Mouse (Mus musculus): ENCODE results near the gene Uba7. TPM values are rescaled to one million over a fixed set of nuclear protein-coding genes. Genes with fewer than 3 reads are reported as not detected.

The Uba7 gene
- polyA plus RNA-seq (2012; fragmentation: generic; extraction: Trizol) = 0.51 TPM
- long read RNA-seq, experiment 1, partial matches to known transcripts = 1 of 3 reads
- long read RNA-seq, experiment 1, other reads (novel, unspliced or antisense) = 2 of 3 reads
- long read RNA-seq, experiment 2 = 0 reads

DNA sequence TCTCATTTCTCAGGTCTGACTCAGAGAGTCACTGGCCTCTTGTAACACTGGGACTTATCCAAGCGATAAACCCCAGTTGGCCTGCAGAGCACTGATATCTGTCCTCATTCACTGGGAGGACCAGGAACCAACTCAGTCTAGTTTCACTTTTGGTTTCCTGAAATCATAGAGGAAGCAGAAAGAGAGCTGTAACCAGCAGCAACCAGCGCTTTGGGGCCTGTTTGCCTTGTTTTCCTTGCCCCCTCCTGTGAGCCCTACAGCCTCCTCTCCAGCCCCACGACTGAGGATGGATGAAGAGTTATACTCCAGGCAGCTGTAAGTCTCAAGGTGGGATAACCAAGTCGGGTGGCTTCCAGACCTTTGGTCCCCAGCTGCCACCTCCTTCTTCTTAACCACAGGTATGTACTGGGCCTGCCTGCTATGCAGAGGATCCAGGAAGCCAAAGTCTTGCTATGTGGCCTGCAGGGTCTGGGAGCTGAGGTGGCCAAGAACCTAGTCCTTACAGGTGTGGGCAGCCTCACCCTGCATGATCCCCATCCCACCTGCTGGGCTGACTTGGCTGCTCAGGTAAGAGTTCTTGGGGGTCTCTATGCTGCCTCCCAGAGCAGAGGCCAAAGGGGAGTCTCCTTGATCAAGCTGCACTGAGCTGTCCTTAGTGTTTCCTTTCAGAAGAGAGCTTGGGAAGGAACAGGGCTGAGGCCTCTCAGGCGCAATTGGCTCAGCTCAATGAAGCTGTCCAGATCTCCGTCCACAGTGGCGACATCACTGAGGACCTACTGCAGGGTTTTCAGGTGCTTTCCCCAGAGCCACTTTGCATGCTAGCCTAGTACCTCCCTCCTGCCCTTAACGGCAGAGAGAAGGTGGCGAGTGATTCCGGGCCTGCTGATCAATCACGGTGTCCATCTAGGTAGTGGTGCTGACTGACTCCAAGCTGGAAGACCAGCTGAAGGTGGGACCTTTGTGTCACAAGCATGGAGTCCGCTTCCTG, at the start of gene Uba7:
TSS of gene Uba7 (plus strand) at position 107 of the 988 bp plus-strand sequence.
- H3K27me3 ChIP-seq (ENCODE audit: control insufficient read depth, insufficient read depth, insufficient read length) = no peaks in the 10 kb centered on the region
- H3ac ChIP-seq (ENCODE audit: control insufficient read depth, insufficient read length, low read depth) = no peak within 1 kb of the TSS
- no peak within 1 kb of the TSS for H3K4me3 ChIP-seq (ENCODE audit: insufficient read depth, poor library complexity, severe bottlenecking)
- no peaks in the 10 kb centered on the region for H3K79me2 ChIP-seq (ENCODE audit: control insufficient read depth, insufficient read depth)
- TF ChIP-seq CTCF (IDR thresholded peaks at IDR 0.05; ENCODE audit: control insufficient read depth, insufficient read depth, insufficient read length) = no peak
- TF ChIP-seq FOSL1 (IDR thresholded peaks at IDR 0.05; ENCODE audit: insufficient read depth, low read length, poor library complexity, severe bottlenecking) = no peak
- TF ChIP-seq MAX (IDR thresholded peaks at IDR 0.05) = no peak
- TF ChIP-seq USF1 (IDR thresholded peaks at IDR 0.05; ENCODE audit: low read depth) = no peak
- no peak for TF ChIP-seq MYOD1 (IDR thresholded peaks at IDR 0.05; ENCODE audit: control insufficient read depth, insufficient read length, low read depth)
- TF ChIP-seq CEBPB (IDR thresholded peaks at IDR 0.05; ENCODE audit: low read depth) = no peak
- no peak for TF ChIP-seq MYOG (IDR thresholded peaks at IDR 0.05; ENCODE audit: control insufficient read depth, extremely low read depth, insufficient read length)
- H3K79me3 ChIP-seq (ENCODE audit: low read depth) = no peaks in the 10 kb centered on the region
- H3K36me3 ChIP-seq (ENCODE audit: control insufficient read depth, insufficient read depth) = peaks cover 6% of the 10 kb centered on the region

DNA sequence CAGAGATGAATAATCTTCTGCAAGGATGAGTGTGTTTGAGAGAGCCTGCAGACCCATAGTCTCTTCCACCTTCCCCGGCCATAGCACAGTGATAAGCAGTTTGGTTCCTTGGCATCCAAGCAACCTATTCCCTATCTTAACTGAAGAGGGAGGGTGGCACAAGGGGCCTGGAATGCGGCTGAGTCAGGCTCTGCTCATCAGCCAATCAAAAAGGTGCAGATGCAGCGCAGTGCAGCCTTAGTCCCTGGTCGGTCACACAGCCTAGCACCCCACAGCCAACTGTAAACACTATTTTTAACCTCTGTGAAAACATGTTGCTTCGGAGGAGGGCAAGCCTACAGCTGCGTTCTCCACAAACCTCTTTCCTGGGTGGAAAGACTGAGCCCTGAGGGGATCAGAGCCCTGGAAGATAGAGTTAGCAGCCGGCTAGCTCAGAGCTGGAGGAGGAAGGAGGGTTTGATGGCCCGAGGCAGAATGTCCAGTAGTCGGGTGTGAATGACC, 48.3 kb upstream of the Uba7 start:
- Histone ChIP-seq H3K27me3 (ENCODE audit: control insufficient read depth, insufficient read depth, insufficient read length) (peaks cover 3% of the 10 kb centered on the region), H3K4me3 (ENCODE audit: insufficient read depth, poor library complexity, severe bottlenecking) (no peak overlapping the region)
- no peak for TF ChIP-seq CEBPB (IDR thresholded peaks at IDR 0.05; ENCODE audit: low read depth)
- TF ChIP-seq FOSL1 (IDR thresholded peaks at IDR 0.05; ENCODE audit: insufficient read depth, low read length, poor library complexity, severe bottlenecking) = no peak
- no peak for TF ChIP-seq MYOG (IDR thresholded peaks at IDR 0.05; ENCODE audit: control insufficient read depth, extremely low read depth, insufficient read length)
- no peak for TF ChIP-seq USF1 (IDR thresholded peaks at IDR 0.05; ENCODE audit: low read depth)
- no peak for TF ChIP-seq CTCF (IDR thresholded peaks at IDR 0.05; ENCODE audit: control insufficient read depth, insufficient read depth, insufficient read length)
- no peak for TF ChIP-seq MAX (IDR thresholded peaks at IDR 0.05)
- no peak for TF ChIP-seq MYOD1 (IDR thresholded peaks at IDR 0.05; ENCODE audit: control insufficient read depth, insufficient read length, low read depth)

DNA sequence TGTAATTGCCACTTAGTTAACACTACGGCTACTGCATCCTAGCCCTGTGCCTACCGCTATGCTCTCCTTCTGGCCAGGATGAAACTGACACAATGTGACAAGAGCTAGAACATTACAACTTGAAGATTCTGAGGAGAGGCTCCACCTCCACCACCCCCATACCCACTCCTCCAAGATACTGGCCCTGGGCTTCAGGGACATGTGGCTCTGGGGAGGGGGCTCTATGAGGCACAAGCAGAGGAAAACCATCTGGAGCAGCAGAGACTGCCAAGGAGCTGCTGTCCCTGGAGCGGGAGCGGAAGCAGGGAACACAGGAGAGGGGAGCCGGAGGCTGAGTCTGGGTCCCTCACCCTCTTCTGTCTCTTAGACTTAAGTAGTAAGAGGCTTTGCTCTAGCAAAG, 47.6 kb upstream of the Uba7 start:
- Histone ChIP-seq H3K79me3 (ENCODE audit: low read depth) (no peaks in the 10 kb centered on the region), H3K36me3 (ENCODE audit: control insufficient read depth, insufficient read depth) (no peaks in the 10 kb centered on the region)

More for the DNA sequence above, 48.3 kb upstream of the Uba7 start:
- H3ac ChIP-seq (ENCODE audit: control insufficient read depth, insufficient read length, low read depth) = no peak overlapping the region
- H3K79me2 ChIP-seq (ENCODE audit: control insufficient read depth, insufficient read depth) = no peaks in the 10 kb centered on the region
- no peaks in the 10 kb centered on the region for H3K79me3 ChIP-seq (ENCODE audit: low read depth)
- no peaks in the 10 kb centered on the region for H3K36me3 ChIP-seq (ENCODE audit: control insufficient read depth, insufficient read depth)

DNA sequence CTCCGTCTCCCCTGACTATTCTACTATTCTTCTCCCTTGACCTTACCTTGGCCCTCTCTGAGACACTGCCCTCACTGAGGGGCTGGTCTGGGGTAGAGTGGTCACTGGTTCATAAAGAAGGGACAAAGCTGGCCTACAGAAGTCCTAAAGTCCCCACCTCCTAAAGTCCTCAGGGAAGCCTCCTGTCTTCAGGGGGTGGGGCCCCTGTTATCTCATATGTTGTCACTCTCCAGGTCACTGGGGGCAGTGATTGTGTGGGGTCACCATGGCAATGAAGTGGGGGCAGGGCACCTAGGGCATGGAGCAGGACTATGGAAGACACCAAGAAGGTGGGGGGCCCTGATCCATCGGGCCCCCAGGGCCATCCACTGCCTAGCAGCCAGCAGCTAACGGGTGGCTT, 47.1 kb upstream of the Uba7 start, which contains the start of gene Actl11:
TSS of gene Actl11 (plus strand) at position 301 of the 400 bp plus-strand sequence.
- no peaks in the 10 kb centered on the region for H3K36me3 ChIP-seq (ENCODE audit: control insufficient read depth, insufficient read depth)

More for the DNA sequence above, 47.6 kb upstream of the Uba7 start:
- Histone ChIP-seq H3K4me3 (ENCODE audit: insufficient read depth, poor library complexity, severe bottlenecking) (no peak overlapping the region), H3K27me3 (ENCODE audit: control insufficient read depth, insufficient read depth, insufficient read length) (peaks cover 3% of the 10 kb centered on the region), H3ac (ENCODE audit: control insufficient read depth, insufficient read length, low read depth) (no peak overlapping the region), H3K79me2 (ENCODE audit: control insufficient read depth, insufficient read depth) (no peaks in the 10 kb centered on the region)
- no peak for TF ChIP-seq USF1 (IDR thresholded peaks at IDR 0.05; ENCODE audit: low read depth)
- TF ChIP-seq CTCF (IDR thresholded peaks at IDR 0.05; ENCODE audit: control insufficient read depth, insufficient read depth, insufficient read length) = no peak
- no peak for TF ChIP-seq MAX (IDR thresholded peaks at IDR 0.05)
- no peak for TF ChIP-seq CEBPB (IDR thresholded peaks at IDR 0.05; ENCODE audit: low read depth)
- TF ChIP-seq FOSL1 (IDR thresholded peaks at IDR 0.05; ENCODE audit: insufficient read depth, low read length, poor library complexity, severe bottlenecking) = no peak
- TF ChIP-seq MYOD1 (IDR thresholded peaks at IDR 0.05; ENCODE audit: control insufficient read depth, insufficient read length, low read depth) = no peak
- TF ChIP-seq MYOG (IDR thresholded peaks at IDR 0.05; ENCODE audit: control insufficient read depth, extremely low read depth, insufficient read length) = no peak

DNA sequence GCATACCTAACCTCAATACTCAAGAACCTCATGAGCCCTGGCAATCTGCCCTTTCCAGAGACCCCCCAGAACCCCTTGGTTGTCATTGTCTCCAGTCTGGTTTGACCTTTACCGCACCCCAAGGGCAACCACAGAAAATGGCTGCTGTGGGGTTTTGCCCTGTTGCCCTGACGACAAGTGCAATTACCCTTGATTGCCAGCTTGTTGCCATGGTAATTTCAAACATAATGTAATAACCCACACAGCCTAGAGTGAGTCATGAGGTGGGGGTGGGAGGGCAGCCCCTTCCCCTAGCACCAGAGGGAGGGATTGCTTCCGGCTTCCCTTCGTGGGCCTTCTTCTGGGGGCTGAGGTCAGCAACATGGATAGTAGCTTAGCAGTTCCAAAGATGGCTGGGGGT, 43.1 kb upstream of the Uba7 start:
- no peaks in the 10 kb centered on the region for H3K79me2 ChIP-seq (ENCODE audit: control insufficient read depth, insufficient read depth)
- H3K4me3 ChIP-seq (ENCODE audit: insufficient read depth, poor library complexity, severe bottlenecking) = no peak overlapping the region
- H3K27me3 ChIP-seq (ENCODE audit: control insufficient read depth, insufficient read depth, insufficient read length) = peaks cover 21% of the 10 kb centered on the region
- H3K79me3 ChIP-seq (ENCODE audit: low read depth) = no peaks in the 10 kb centered on the region
- H3K36me3 ChIP-seq (ENCODE audit: control insufficient read depth, insufficient read depth) = no peaks in the 10 kb centered on the region
- no peak overlapping the region for H3ac ChIP-seq (ENCODE audit: control insufficient read depth, insufficient read length, low read depth)
- TF ChIP-seq MYOD1 (IDR thresholded peaks at IDR 0.05; ENCODE audit: control insufficient read depth, insufficient read length, low read depth) (no peak), MAX (IDR thresholded peaks at IDR 0.05) (no peak), USF1 (IDR thresholded peaks at IDR 0.05; ENCODE audit: low read depth) (no peak), MYOG (IDR thresholded peaks at IDR 0.05; ENCODE audit: control insufficient read depth, extremely low read depth, insufficient read length) (no peak), CTCF (IDR thresholded peaks at IDR 0.05; ENCODE audit: control insufficient read depth, insufficient read depth, insufficient read length) (no peak), FOSL1 (IDR thresholded peaks at IDR 0.05; ENCODE audit: insufficient read depth, low read length, poor library complexity, severe bottlenecking) (no peak), CEBPB (IDR thresholded peaks at IDR 0.05; ENCODE audit: low read depth) (no peak)

More for the DNA sequence above, 47.1 kb upstream of the Uba7 start, which contains the start of gene Actl11:
- Histone ChIP-seq H3K27me3 (ENCODE audit: control insufficient read depth, insufficient read depth, insufficient read length) (peaks cover 3% of the 10 kb centered on the region), H3K4me3 (ENCODE audit: insufficient read depth, poor library complexity, severe bottlenecking) (no peak within 1 kb of the TSS), H3K79me2 (ENCODE audit: control insufficient read depth, insufficient read depth) (no peaks in the 10 kb centered on the region), H3ac (ENCODE audit: control insufficient read depth, insufficient read length, low read depth) (no peak within 1 kb of the TSS), H3K79me3 (ENCODE audit: low read depth) (no peaks in the 10 kb centered on the region)
- TF ChIP-seq MYOG (IDR thresholded peaks at IDR 0.05; ENCODE audit: control insufficient read depth, extremely low read depth, insufficient read length) = no peak
- no peak for TF ChIP-seq CTCF (IDR thresholded peaks at IDR 0.05; ENCODE audit: control insufficient read depth, insufficient read depth, insufficient read length)
- TF ChIP-seq FOSL1 (IDR thresholded peaks at IDR 0.05; ENCODE audit: insufficient read depth, low read length, poor library complexity, severe bottlenecking) = no peak
- TF ChIP-seq CEBPB (IDR thresholded peaks at IDR 0.05; ENCODE audit: low read depth) = no peak
- no peak for TF ChIP-seq MAX (IDR thresholded peaks at IDR 0.05)
- TF ChIP-seq USF1 (IDR thresholded peaks at IDR 0.05; ENCODE audit: low read depth) = no peak
- TF ChIP-seq MYOD1 (IDR thresholded peaks at IDR 0.05; ENCODE audit: control insufficient read depth, insufficient read length, low read depth) = no peak
